Mouse (Mus musculus): ENCODE measurements around the gene Micu2. TPM values are rescaled to one million over a fixed set of nuclear protein-coding genes. Genes with fewer than 3 reads are reported as not detected.
"Not testable (repeated sequence)": the region's sequence is repeated elsewhere in the genome, so short reads cannot be mapped to it uniquely, and the experiment has no call there.

Micu2 gene
- total RNA-seq, 2 experiments from 2014 or later, result 39.4 to 97.5 TPM

DNA sequence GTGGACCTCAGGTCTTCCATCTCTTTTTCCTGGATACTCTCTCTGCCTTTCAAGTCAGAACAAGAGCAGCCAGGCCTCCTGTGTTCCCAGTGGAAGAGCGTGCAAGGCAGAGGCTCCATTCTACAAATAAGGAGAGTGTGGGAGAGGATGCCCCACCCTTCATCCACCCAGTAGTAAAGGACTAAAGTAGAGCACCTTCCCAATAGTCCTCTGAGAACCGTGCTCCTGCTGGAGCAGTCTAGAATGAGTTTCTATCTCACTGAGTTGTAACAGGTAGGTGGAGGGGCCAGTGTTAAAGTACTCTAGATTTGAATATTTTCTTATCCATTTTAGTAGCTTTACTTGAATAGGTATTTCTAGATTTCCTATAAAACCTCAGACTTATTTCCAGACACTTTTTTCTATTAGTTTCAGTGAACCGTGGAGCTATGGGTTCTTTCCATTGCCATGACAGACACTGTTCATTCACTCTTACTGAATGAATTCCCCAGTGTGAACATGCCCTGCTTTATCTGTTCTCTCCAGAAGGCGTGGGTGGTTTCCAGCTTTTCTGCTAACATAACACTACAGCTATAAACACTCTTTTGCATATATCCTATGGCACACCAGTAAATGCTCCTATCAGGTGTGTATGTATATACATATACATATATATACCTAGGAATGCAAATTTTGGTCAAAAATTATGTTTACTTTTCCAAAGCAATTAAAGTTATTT lies 31.8 kb downstream of the Micu2 start:
- ATAC-seq (ENCODE audit: poor library complexity, severe bottlenecking), result no peak

DNA sequence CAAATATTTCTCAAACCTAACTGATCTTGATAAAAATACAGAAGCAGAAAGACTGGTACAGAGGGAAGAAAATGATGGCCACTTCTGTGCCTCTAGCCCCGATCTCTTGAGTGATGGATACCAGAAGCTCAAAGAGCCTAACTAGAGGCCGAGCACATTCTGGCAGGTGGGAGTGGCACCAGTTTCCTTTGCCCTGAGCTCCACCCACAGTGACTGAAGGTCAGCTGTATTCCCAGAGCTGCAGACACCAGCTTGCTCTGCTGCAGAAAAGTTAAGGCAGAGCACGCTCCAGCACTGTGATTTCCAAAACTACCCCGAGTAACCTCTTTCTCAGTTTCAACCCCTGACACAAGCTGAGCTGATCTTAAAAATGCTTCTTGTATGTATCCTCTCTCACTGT lies 37.2 kb downstream of the Micu2 start:
- ATAC-seq (ENCODE audit: poor library complexity, severe bottlenecking), result no peak

DNA sequence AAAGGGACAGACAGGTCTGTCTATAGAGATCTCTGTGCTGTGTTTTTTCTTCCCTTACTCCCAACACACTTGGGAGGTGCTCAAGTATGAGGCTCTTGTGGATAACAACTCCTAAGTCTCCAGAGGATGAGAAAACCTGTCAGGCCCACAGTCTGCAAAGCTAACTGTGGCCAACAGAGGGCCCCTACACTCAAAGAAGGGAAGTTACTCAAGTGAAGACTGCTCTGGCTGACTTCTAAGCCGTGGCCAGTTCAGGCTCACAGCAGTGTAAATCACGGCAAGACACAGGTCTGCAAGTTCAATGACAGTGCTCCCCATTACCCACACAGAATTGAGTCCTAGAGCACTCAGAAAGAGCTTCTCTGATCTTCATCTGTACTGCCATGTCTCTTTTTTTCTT lies 48.0 kb downstream of the Micu2 start:
- ATAC-seq (ENCODE audit: poor library complexity, severe bottlenecking), result peak; percentile 64

DNA sequence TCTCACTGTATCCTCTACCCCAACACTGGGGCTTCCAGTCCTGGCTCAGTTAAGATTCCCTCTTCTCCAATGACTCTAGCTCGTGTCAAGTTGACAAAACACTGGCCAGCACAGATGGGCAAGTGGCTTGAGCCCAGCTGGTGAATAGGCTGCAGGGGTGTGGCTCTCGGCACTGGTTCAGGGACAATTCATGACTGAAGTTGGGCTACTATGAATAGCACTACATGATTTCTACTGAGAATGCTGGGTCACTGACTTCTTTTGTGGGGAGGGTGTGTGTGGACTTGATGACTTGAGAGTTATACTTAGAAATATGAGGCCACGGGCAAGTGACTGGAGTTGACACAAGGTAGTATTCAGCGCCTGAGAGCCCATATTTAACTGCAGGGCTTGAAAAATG lies 53.2 kb downstream of the Micu2 start:
- no peak for ATAC-seq (ENCODE audit: poor library complexity, severe bottlenecking)

DNA sequence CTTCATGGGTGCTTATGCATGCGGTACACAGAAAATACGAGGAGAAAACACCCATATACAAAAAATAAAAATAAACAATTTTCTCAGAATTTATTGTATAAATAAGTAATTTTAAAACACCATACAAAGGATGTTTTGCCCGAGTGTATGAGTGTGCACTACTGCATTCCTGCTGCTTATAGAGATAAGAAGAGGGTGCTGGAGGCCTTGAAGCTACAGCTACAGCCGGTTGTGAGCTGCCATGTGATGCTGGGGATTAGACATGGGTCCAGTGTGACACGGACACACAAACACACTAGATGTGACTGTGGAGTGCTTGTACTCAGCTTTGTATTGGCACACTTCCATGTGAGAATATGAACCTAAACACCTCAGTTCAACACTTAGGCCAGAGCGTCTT lies 61.8 kb downstream of the Micu2 start:
- ATAC-seq (ENCODE audit: poor library complexity, severe bottlenecking), result no peak

DNA sequence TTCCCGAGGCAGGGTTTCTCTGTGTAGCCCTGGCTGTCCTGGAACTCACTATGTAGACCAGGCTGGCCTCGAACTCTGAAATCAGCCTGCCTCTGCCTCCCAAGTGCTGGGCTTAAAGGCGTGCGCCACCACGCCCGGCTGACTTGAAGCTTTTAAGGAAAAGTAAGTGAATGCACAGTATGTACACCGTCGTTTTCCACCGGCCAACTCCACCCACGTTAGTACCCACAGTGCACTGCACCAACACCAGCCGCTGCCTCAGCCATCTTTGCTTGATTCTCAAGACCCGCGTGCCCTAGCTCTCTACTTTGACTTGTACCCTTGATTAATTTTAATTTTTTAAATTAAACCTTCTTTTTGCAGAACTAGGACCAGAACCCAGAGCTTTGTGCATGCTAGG lies 64.4 kb downstream of the Micu2 start:
- no peak for ATAC-seq (ENCODE audit: poor library complexity, severe bottlenecking)

DNA sequence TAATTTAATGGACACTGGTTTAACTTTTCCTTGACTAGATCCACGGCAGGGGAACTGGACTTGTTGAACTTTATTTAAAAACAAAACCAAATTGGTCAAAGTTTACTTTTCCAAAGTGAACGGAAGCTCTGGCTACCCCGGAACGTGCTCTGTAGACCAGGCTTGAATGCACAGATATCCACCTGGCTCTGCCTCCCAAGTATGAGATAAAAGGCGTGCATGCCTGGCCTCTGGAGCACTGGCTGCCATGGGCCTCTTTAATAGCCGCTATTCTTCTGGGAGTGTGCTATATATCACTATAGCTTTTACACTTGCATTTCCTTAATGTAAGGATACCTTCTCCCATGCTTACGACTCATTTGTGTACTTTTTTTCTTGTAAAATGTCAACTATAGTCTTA lies 65.5 kb downstream of the Micu2 start:
- no peak for ATAC-seq (ENCODE audit: poor library complexity, severe bottlenecking)

DNA sequence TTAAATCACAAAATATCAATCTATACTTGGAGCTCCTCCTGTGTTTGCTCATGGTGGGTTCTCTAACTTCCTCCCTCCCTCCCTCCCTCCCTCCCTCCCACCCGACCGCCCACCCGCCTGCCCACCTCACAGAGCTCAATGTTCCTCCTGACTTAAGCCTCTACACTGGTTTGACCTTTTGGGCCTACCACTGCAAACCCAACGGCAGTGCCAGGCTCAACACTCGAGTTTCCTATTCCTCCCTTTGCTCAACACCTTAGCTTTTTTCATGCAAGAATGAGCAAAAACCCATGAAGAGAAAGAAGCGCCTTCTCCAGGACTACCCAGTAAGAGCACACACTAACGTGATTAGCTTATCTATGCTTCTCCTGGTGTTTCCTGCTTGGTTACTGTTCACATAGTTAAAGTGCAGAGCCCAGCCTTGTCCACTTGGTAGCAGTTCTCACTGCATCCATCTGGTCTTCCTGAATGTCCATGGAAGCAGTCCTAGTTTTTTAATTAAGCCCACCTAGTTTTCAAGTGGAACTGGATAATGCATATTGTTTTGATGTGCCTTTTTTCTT lies 66.1 kb downstream of the Micu2 start:
- no peak for ATAC-seq (ENCODE audit: poor library complexity, severe bottlenecking)

DNA sequence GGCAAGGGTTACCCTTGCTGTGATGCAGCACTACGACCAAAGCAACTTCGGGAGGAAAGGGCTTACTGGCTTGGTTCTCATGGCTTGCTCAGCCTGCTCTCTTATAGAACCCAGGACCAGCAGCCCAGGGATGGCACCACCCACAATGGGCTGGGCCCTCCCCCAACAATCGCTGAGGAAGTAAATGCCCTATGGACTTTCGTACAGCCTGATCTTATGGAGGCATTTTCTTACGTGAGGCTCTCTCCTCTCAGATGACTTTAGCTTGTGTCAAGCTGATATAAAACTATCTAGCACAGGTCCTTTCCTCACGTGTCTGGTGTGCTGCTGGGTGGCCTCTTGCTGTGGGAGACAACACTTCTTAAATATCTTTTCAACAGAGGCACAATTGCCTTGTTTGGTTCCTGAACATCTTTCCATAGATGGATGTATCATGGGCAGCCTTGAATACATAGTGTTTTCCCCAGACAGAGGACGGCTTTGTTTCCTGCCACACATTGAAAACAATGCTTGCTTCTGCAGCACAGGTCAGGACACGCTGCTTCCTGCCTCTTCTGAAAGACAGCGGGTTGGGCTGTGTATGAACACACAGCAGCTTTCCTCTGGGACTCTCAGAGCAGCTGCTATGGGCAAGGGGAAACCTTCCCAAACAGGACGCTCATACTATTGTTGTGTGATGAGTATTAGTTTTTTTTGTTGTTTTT lies 77.5 kb downstream of the Micu2 start:
- no peak for ATAC-seq (ENCODE audit: poor library complexity, severe bottlenecking)

DNA sequence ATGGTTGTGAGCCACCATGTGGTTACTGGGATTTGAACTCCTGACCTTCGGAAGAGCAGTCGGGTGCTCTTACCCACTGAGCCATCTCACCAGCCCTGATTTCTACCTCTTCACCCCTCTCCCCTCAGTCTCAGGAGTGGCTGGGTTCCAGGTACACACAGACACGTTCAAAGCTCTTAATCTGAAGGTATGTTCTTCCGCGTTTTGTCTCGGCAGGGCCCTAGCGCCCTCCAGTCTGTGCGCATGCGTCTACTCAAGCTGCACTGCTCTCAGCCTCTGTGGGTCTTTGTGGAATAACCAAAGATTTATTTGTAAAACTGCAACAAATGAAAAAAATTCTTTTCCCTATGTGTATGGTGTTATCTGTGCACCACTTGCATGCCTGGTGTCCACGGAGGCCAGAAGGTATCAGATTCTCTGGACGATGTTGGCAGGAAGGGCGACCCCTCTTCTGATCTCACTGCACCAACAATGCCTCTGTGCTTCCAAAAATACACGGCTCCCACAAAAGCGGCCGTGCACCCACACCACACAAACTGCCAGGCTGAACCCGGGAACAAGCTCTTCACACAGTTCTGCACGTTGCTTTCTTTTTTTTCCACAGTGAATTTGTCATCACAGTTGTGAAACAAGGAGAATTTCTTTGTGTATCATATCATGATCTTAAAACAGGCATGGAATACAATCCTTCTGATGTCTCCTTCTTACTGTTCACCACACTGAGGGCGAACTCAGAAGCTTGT lies 78.3 kb downstream of the Micu2 start:
- no peak for ATAC-seq (ENCODE audit: poor library complexity, severe bottlenecking)

DNA sequence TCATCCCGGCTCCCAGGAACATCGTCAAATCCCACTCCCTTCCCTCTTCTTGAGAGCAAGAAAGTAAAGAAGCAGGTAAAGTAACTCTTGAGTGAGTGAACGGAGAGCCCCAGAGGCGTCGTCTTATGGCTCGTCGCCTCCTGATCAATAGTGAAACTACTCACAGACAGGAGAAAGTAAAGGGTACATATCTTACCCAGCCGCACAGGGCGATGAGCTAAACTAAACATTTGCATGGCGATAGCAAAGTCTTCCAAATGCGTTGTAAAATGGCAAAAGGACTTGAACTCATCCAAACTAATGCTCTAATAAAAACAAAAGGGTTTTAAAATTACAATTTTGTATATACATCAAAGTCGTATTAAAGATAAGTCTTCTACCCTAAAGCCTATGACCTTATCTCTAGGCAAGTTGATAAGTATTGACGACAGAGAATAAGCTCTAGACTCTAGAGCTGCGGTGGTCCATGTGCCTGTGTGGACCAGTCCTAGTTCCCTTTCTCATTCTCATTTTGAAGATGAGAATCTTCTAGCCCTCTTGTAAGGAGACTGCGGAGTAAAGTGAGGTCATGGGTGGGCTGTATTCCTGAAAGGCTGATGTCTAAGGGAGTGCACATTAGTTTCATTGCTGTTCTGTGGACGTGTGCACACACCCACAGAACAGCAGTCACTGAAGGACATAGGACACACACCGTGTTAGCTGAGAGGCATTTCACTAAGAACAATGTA lies 79.8 kb downstream of the Micu2 start:
- ATAC-seq (ENCODE audit: poor library complexity, severe bottlenecking), result no peak

DNA sequence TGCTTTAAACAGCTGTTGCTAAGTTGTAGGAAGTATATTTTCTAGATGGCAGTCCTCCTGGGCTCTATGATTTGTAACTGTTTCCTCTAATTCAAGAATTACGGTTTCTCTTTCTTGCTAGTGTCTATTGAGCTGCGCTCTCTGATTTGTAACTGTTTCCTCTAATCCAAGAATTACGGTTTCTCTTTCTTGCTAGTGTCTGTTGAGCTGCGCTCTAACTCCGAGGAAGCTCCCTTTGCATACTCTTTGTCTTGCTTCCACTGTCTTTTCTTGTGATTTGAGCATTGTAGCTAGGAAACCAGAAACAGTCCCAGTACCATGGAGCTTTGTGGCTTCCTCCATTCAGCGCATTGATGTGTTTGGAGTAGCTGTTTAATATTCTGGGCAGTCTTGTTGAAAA lies 83.7 kb downstream of the Micu2 start:
- ATAC-seq (ENCODE audit: poor library complexity, severe bottlenecking), result no peak

DNA sequence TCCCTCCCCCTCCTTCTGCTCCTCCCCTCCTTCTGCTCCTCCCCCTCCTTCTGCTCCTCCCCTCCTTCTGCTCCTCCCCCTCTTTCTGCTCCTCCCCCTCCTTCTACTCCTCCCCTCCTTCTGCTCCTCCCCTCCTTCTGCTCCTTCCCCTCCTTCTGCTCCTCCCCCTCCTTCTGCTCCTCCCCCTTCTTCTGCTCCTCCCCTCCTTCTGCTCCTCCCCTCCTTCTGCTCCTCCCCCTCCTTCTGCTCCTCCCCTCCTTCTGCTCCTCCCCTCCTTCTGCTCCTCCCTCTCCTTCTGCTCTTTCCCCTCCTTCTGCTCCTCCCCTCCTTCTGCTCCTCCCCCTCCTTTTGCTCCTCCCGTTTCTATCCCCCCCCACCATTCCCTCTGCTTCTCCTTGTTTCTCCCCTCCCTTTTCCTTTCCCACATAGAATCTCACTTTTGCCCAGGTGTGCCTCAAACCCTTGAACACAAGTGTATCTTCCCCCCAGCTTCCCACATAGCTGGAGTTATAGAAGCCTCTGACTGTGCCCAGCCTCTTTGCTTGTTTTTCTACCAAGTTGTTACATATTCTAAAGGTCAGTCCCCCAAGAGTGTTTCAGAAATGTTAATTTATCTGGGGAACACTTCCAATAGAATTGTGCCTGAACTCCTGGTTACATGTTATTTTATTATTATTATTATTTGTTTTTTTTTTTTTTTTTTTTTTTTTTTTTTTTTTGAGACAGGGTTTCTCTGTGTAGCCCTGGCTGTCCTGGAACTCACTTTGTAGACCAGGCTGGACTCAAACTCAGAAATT lies 86.7 kb downstream of the Micu2 start:
- ATAC-seq (ENCODE audit: poor library complexity, severe bottlenecking), result not testable (repeated sequence)

DNA sequence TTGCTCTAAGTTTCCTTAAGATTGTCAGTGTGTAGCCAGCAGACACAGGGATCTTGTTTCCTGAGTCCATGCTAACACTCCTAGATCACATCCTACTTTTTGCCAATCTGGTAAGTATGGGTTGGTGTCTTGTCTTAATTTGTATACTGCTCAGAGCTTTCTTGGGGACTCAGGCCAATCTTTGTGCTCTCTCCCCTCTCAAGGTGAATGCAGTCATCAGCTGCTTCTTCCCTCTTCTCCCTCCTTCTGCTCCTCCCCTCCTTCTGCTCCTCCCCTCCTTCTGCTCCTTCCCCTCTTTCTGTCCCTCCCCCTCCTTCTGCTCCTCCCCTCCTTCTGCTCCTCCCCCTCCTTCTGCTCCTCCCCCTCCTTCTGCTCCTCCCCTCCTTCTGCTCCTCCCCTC lies 87.3 kb downstream of the Micu2 start:
- not testable (repeated sequence) for ATAC-seq (ENCODE audit: poor library complexity, severe bottlenecking)

DNA sequence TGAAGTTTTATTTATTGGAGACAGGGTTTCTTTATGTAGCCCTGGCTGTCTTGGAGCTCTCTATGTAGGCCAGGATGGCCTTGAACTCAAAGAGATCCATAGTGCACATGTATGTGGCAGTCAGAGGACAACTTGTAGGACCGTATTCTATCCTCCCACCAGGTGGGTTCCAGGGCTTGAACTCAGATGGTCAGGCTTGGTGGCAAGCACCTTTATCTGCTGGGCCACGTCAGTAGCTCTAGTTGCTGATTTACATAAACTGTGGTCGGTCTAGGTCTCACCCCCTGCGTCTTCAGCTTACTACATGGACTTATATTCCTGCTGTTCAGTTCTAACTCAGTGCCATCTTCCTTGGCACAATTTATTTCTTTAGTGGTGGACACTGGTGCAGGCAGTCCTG lies 87.7 kb downstream of the Micu2 start:
- no peak for ATAC-seq (ENCODE audit: poor library complexity, severe bottlenecking)

DNA sequence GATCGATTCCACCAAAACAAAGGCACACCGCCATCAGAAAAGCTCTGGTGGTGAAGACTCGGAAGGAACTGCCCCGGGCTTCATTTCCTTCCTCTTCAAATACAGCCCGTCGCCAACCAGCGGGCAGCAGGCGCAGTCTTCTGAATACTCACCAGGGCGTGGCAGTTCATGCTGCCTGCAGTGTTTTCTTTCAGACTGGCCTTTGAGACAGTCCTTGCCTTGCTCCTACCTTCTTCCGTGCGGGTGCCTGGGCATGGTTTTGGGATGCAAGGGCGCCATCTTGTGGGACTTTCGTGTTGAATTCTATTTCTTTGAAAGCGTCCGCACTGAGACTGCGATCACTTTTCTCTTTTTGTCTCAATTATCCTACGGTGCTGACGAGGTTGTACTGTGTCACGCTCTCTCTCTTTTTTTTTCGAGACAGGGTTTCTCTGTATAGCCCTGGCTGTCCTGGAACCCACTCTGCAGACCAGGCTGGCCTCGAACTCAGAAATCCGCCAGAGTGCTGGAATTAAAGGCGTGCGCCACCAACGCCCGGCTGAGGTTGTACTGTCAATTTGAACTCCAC lies 88.5 kb downstream of the Micu2 start:
- ATAC-seq (ENCODE audit: poor library complexity, severe bottlenecking), result peak; percentile 97

DNA sequence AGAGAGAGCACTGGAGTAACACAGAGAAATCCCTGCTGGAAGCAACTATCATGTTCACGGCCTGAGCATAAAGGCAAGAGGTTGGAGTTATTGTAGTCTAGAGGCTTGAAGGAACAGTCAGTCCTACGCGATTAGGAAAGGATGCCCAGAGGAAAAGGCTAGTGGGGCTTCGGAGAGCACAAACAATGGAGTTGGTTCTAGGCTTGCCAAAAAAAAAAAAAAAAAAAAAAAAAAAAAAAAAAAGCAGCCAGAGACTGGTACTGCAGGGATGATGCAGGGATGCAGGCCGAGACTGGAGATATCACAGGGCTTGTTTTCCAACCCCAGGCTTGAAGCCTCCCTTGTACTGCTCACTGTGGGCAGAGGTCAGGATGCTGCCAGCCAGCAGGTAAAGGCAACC lies 89.8 kb downstream of the Micu2 start:
- ATAC-seq (ENCODE audit: poor library complexity, severe bottlenecking), result no peak

DNA sequence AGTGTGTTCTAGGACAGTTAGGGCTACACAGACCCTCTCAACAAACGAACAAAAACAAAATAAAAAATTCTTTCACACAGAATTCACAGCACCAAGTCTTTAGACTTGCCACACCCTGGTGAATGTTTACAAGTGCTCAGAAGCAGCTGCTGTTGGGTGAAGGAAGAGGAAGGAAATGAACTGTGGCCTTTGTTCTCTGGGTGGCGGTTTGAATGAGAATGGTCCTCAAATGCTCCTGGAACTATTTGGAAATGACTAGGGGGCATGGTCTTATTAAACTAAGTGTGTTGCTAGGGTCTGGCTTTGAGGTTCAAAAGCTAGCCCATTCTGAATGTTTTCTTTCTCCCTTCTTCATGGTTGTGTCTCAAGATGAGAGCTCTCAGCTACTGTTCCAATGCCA lies 90.6 kb downstream of the Micu2 start:
- ATAC-seq (ENCODE audit: poor library complexity, severe bottlenecking), result peak; percentile 51

DNA sequence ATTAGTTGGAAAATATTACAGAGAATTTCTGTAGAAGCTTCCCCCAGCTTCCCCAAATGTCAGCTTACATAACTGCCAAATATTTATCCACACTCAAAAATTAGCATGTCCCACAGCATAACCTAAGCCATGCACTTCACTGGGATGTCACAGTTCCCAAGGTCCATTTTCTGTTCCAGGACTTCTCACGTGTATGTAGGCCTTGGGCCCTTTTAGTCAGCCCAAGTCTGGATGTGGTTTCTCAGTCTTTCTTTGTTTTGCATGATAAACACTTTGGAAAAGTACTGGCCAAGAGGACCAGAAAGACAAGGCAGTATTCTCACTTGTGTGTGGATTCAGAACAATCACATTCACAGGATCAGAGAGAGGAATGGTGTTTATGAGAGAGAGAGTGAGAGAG lies 97.1 kb downstream of the Micu2 start:
- no peak for ATAC-seq (ENCODE audit: poor library complexity, severe bottlenecking)

DNA sequence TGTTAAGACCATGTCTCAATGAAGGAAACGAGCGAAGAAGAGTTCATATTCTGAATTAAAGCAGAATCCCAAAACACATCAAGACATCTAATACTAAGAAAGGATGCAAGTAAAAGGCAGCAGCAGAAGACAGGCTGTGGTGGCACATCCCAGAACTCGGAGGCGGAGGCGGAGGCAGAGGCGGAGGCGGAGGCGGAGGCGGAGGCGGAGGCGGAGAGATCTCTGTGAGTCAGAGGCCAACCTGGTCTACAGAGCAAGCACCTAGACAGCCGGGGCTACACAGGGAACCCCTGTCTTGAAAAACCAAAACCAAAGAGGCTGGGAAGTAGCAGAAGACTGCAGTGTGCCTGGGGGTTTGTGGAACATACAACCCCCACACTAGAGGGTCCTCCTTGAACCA lies 102.2 kb downstream of the Micu2 start:
- no peak for ATAC-seq (ENCODE audit: poor library complexity, severe bottlenecking)
